ENCODE assay signal across 16 mouse cellular contexts in the genomic region with DNA sequence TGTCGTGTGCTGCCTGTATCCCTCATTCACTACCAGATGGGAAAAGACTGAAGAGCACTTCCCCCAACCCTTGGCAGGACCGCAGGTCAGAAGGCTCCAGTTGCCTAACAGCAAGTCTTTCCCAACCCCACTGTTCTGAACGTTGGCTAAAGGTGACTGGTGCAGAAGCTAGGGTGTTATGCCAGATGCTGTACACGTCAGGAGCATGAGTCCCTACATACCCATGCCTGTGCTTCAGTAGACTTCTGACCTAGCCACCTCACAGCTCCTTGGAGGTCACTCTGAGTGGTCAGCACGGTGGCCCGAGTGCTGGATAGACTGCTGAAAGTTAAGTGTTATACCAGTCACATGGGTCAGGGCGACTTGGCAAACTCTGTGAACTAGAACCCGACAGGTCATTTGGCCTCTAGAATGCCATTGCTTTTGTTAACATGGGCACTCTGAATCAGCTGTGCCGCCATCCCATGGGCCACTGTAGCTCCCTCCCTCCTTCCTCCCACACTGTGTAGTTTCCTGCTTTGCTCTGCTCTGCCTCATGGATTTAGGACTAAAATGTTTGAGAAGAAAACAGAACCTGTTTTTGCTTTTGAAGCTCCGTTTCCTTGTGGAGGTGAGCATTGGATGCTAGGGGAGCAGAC. TPM values are rescaled to one million over a fixed set of nuclear protein-coding genes. Genes with fewer than 3 reads are reported as not detected.
DNase-seq lines count a peak whose midpoint lies in the region; TF ChIP-seq lines count a peak whose summit lies in the region.
"Had no signal": no experiment of that assay in that cellular context is flagged by ENCODE, and none has a peak within 500 bp of the region (broad histone marks: within the 10 kb centered on the region; RNA-seq: fewer than 3 reads in every experiment).

No protein-coding gene starts in this region.

- peak; percentile 99 for DNase-seq in liver, adult 2 months (ENCODE audit: extremely low read depth, low read depth, low spot score)
- DNase-seq in liver: no peak
- peak; percentile 81 to 87 for DNase-seq in lung, adult 18-20 months
- DNase-seq in monocyte, adult 2 months (ENCODE audit: low read depth in 1 of 2, low spot score in 2 of 2): peak; percentile 19 to 52
- no peak for DNase-seq in thymus, postnatal 14 days
- DNase-seq in heart, adult 8-10 months (ENCODE audit: low spot score): no peak
- no peak for DNase-seq in ovary, postnatal 10 days (ENCODE audit: low spot score)
- DNase-seq: cerebellum, adult 18-20 months; kidney, adult 2 months; layer of hippocampus, adult 9-11 months had no signal

- no peak overlapping the region for H3K4me3 ChIP-seq in liver, adult 2 months (ENCODE audit: insufficient read depth, low read depth, low read length)
- no peak overlapping the region for H3K4me3 ChIP-seq in bone marrow, adult 2 months (replicated peaks; ENCODE audit: control insufficient read depth, low read depth, low read length)
- H3K4me3 ChIP-seq: heart, embryonic 15.5 days; hindbrain, embryonic 13.5 days; limb, embryonic 10.5 days; megakaryocyte, embryonic 14.5 days; myocyte had no signal

- TF ChIP-seq CTCF in liver, adult 2 months (IDR thresholded peaks at IDR 0.05; ENCODE audit: low read depth, low read length): no peak
- no peak for TF ChIP-seq CTCF in bone marrow, adult 2 months (IDR thresholded peaks at IDR 0.05; ENCODE audit: control insufficient read depth, insufficient read depth, low read length)

- TF ChIP-seq POLR2A in liver, adult 2 months (IDR thresholded peaks at IDR 0.05; ENCODE audit: extremely low read depth, insufficient read depth, low read length): no peak
- no peak for TF ChIP-seq POLR2A in bone marrow, adult 2 months (IDR thresholded peaks at IDR 0.05; ENCODE audit: borderline replicate concordance, control insufficient read depth, low read depth, low read length)

- 27% methylated on average over 10 of the region's 10 CpGs for WGBS in liver, adult 2 months
- WGBS in bone marrow, adult 2 months: 58% methylated on average over 10 of the region's 10 CpGs

- H3K27me3 ChIP-seq in liver, adult 2 months (ENCODE audit: control insufficient read depth, insufficient read depth, low read length): no peaks in the 10 kb centered on the region
- H3K27me3 ChIP-seq: heart, embryonic 15.5 days; hindbrain, embryonic 13.5 days; megakaryocyte, embryonic 14.5 days had no signal

- peak overlapping the region; percentile 69 for H3K27ac ChIP-seq in liver, adult 2 months (replicated peaks; ENCODE audit: insufficient read depth, low read depth, low read length)
- peak overlapping the region; percentile 58 for H3K27ac ChIP-seq in bone marrow, adult 2 months (ENCODE audit: control insufficient read depth, insufficient read depth, low read depth, low read length, poor library complexity)
- H3K27ac ChIP-seq: heart, embryonic 15.5 days; hindbrain, embryonic 13.5 days; limb, embryonic 10.5 days had no signal

- no peaks in the 10 kb centered on the region; the same call in 1 of the 2 replicates for H3K79me2 ChIP-seq in liver, adult 2 months (ENCODE audit: control insufficient read depth, insufficient read depth, low read length)

- peaks cover 15% of the 10 kb centered on the region for H3K4me1 ChIP-seq in liver, adult 2 months (ENCODE audit: control insufficient read depth, insufficient read depth, low read length)
- peaks cover 3% of the 10 kb centered on the region; the same call in 1 of the 2 replicates for H3K4me1 ChIP-seq in bone marrow, adult 2 months (ENCODE audit: control insufficient read depth, insufficient read depth, low read length)
- H3K4me1 ChIP-seq: heart, embryonic 15.5 days; hindbrain, embryonic 13.5 days; limb, embryonic 10.5 days had no signal

- no peak overlapping the region for H3K9ac ChIP-seq in liver, adult 2 months (ENCODE audit: low read depth, low read length)
- H3K9ac ChIP-seq: heart, embryonic 15.5 days; hindbrain, embryonic 13.5 days had no signal

- no peaks in the 10 kb centered on the region for H3K36me3 ChIP-seq in liver, adult 2 months (ENCODE audit: control insufficient read depth, insufficient read depth, low read length)
- H3K36me3 ChIP-seq: heart, embryonic 15.5 days had no signal

RNA-seq across cellular contexts. Expression of a gene that starts 9.9 kb away (rescaled TPM):
- total RNA-seq in liver, adult 2 months (2014; rRNA removed): 10.3 and 10.8 TPM in 2 replicates
- polyA plus RNA-seq in liver, adult 2 months (2012; rRNA removed): 5.2 and 6.5 TPM in 2 replicates
- polyA plus RNA-seq in bone marrow, adult 2 months (2011; ENCODE audit: insufficient read depth, insufficient read length, low replicate concordance, missing spikeins): 18.1 and 29.1 TPM in 2 replicates
- 10 to 100 TPM in 2 of 4 experiments, 1 to 10 TPM in 2; 6.5 to 11.8 (median 9.8) TPM for total RNA-seq in heart, adult 8-10 months (2022)

RNA-seq across cellular contexts. Expression of a gene that starts 59.9 kb away (rescaled TPM):
- total RNA-seq in liver, adult 2 months (2014; rRNA removed): 46.4 and 58.8 TPM in 2 replicates
- polyA plus RNA-seq in liver, adult 2 months (2012; rRNA removed): 41.1 and 43.2 TPM in 2 replicates
- 24.7 and 32.8 TPM in 2 replicates for polyA plus RNA-seq in bone marrow, adult 2 months (2011; ENCODE audit: insufficient read depth, insufficient read length, low replicate concordance, missing spikeins)
- total RNA-seq in heart, adult 8-10 months (2022): 10 to 100 TPM; 12.0 to 15.6 (median 13.6) TPM

Comparison
In these comparisons a context has a peak if more than half of its experiments do, and no peak if none do; other contexts are left out.
1. DNase-seq: peak in liver, adult 2 months (single experiment), lung, adult 18-20 months (2 of 2) and monocyte, adult 2 months (2 of 2); none in liver (single experiment), thymus, postnatal 14 days (single experiment), heart, adult 8-10 months (single experiment) and ovary, postnatal 10 days (single experiment).